Mouse (Mus musculus): Measurements from ENCODE around the gene Trappc2.

DNA sequence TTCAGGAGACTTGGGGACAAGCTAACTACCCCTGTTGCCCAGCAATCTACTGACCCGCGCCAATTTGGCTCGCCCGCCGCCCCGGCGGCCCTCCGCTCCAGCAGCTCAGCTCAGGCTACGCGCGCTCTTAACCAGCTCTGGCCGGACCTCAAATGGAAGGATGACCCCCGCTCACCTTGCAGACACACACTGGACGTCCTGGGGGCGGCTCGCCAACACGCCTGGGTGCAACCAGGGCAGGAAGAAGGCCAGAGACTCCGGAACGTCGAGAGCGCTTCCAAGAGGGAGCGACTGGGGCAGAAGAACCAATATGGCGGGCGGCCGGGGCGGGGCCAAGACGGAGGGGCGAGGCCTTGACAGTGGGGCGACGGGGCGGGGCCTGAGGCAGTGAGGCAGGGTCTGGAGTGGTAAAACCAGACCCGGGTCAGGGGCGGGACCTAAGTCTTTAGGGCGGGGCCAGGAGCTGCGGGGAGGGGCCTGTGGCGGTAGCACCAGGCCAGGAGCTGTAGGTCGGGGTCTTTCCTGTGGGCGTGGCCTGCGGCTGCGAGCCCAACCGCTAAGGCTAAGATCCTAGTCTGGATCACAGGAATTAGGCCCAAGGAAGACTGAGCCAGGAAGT is 39.1 kb downstream of the Trappc2 start, which contains the start of gene Rab9:
- TF ChIP-seq EP300 (IDR thresholded peaks at IDR 0.05) = no peak
- TF ChIP-seq CTCF (IDR thresholded peaks at IDR 0.05) = no peak
